ENCODE assay signal across 20 mouse cellular contexts in the genomic region with DNA sequence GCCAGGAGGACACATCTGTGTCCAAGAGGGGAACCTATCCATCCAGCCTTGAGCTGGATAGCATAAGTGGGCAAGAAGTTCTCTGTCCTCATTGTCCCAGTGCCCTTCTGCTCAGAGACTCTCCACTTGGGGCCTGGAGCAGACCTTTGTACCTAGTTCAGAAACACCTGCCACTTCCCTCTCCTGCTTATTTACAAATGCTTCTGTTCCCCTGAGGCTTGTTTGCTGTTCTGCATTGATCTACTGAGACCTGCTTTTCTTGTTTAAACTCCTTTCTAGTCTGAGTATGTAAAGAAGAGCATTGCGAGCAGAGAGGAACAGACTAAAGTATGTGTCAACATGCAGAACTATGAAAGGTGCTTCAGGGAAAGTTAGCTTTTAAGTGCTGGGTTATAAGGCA.
A peak's percentile ranks its signal among the peaks of the same experiment; 100 is the strongest.
DNase-seq lines count a peak whose midpoint lies in the region; ATAC-seq and TF ChIP-seq lines count a peak whose summit lies in the region.
"Had no signal": no experiment of that assay in that cellular context is flagged by ENCODE, and none has a peak within 500 bp of the region (broad histone marks: within the 10 kb centered on the region; RNA-seq: fewer than 3 reads in every experiment).

No protein-coding gene starts in this region.

- no peaks in the 10 kb centered on the region for H3K27me3 ChIP-seq in cerebellum, adult 2 months (ENCODE audit: control insufficient read depth, insufficient read depth, low read length)
- no peaks in the 10 kb centered on the region for H3K27me3 ChIP-seq in lung, embryonic 14.5 days (ENCODE audit: insufficient read depth, low read length)
- H3K27me3 ChIP-seq in intestine, postnatal 0 days (replicated peaks; ENCODE audit: control insufficient read depth, insufficient read depth, low read length) = no peaks in the 10 kb centered on the region
- no peaks in the 10 kb centered on the region for H3K27me3 ChIP-seq in stomach, embryonic 14.5 days (ENCODE audit: control insufficient read depth, insufficient read depth, low read length)
- H3K27me3 ChIP-seq: limb, embryonic 13.5 days; midbrain, embryonic 12.5 days; neural tube, embryonic 13.5 days had no signal

- H3K4me2 ChIP-seq in lung, embryonic 14.5 days = no peak overlapping the region
- H3K4me2 ChIP-seq in intestine, postnatal 0 days (replicated peaks; ENCODE audit: low read depth) = no peak overlapping the region
- H3K4me2 ChIP-seq in stomach, embryonic 14.5 days (replicated peaks; ENCODE audit: low read depth, low read length) = no peak overlapping the region
- H3K4me2 ChIP-seq: forebrain, embryonic 12.5 days; limb, embryonic 13.5 days; midbrain, embryonic 12.5 days; neural tube, embryonic 13.5 days had no signal

- H3K4me1 ChIP-seq in cerebellum, adult 2 months (ENCODE audit: control insufficient read depth, insufficient read depth, low read length) = no peaks in the 10 kb centered on the region
- 0 out of 2 replicates have a peak, but pooled peaks cover 3% of the 10 kb centered on the region for H3K4me1 ChIP-seq in lung, embryonic 14.5 days (ENCODE audit: insufficient read depth)
- 0 out of 2 replicates have a peak, but pooled peaks cover 5% of the 10 kb centered on the region for H3K4me1 ChIP-seq in intestine, postnatal 0 days (replicated peaks; ENCODE audit: control insufficient read depth, insufficient read depth, low read length)
- 0 out of 2 replicates have a peak, but pooled peaks cover 2% of the 10 kb centered on the region for H3K4me1 ChIP-seq in stomach, embryonic 14.5 days (ENCODE audit: control insufficient read depth, insufficient read depth, low read length)
- H3K4me1 ChIP-seq: forebrain, embryonic 12.5 days; heart, embryonic 10.5 days; midbrain, embryonic 12.5 days; neural tube, embryonic 13.5 days had no signal

- peak overlapping the region; percentile 13; the same call in 1 of the 2 replicates for H3K27ac ChIP-seq in cerebellum, adult 2 months (ENCODE audit: insufficient read depth, low read length)
- H3K27ac ChIP-seq in lung, embryonic 14.5 days (ENCODE audit: low read depth) = peak overlapping the region; percentile 65; the same call in 1 of the 2 replicates
- no peak overlapping the region for H3K27ac ChIP-seq in intestine, postnatal 0 days (ENCODE audit: low read depth, low read length)
- H3K27ac ChIP-seq in stomach, embryonic 14.5 days (ENCODE audit: low read length) = peak overlapping the region; percentile 40; the same call in 1 of the 2 replicates
- H3K27ac ChIP-seq: forebrain, embryonic 12.5 days; heart, embryonic 10.5 days; hindbrain, embryonic 10.5 days; hindbrain, postnatal 0 days; limb, embryonic 13.5 days; midbrain, embryonic 12.5 days; neural tube, embryonic 13.5 days had no signal

- H3K4me3 ChIP-seq in cerebellum, adult 2 months (replicated peaks; ENCODE audit: insufficient read depth, low read depth, low read length) = no peak overlapping the region
- no peak overlapping the region for H3K4me3 ChIP-seq in lung, embryonic 14.5 days (ENCODE audit: low read depth, low read length)
- H3K4me3 ChIP-seq in intestine, postnatal 0 days (ENCODE audit: low read depth, low read length) = no peak overlapping the region
- no peak overlapping the region for H3K4me3 ChIP-seq in stomach, embryonic 14.5 days (ENCODE audit: low read depth, low read length)
- H3K4me3 ChIP-seq: forebrain, embryonic 12.5 days; heart, embryonic 10.5 days; hindbrain, embryonic 10.5 days; limb, embryonic 13.5 days; midbrain, embryonic 12.5 days; neural tube, embryonic 13.5 days had no signal

- 92% methylated on average over 1 of the region's 1 CpGs for WGBS in cerebellum, adult 2 months
- 57% methylated on average over 1 of the region's 1 CpGs for WGBS in lung, embryonic 14.5 days
- WGBS in intestine, postnatal 0 days = 39% methylated on average over 1 of the region's 1 CpGs
- 64% methylated on average over 1 of the region's 1 CpGs for WGBS in stomach, embryonic 14.5 days

- peaks cover 3% of the 10 kb centered on the region; the same call in 1 of the 2 replicates for H3K36me3 ChIP-seq in lung, embryonic 14.5 days (ENCODE audit: insufficient read depth)
- no peaks in the 10 kb centered on the region for H3K36me3 ChIP-seq in intestine, postnatal 0 days (ENCODE audit: control insufficient read depth, insufficient read depth)
- H3K36me3 ChIP-seq in stomach, embryonic 14.5 days (ENCODE audit: control insufficient read depth, insufficient read depth, low read length) = no peaks in the 10 kb centered on the region
- H3K36me3 ChIP-seq: forebrain, embryonic 12.5 days; heart, embryonic 10.5 days; hindbrain, embryonic 10.5 days; limb, embryonic 13.5 days; midbrain, embryonic 12.5 days; neural tube, embryonic 13.5 days had no signal

- no peak overlapping the region for H3K9ac ChIP-seq in lung, embryonic 14.5 days
- no peak overlapping the region for H3K9ac ChIP-seq in intestine, postnatal 0 days (ENCODE audit: low read depth, low read length)
- H3K9ac ChIP-seq in stomach, embryonic 14.5 days (replicated peaks; ENCODE audit: low read depth, low read length) = no peak overlapping the region
- H3K9ac ChIP-seq: forebrain, embryonic 12.5 days; limb, embryonic 13.5 days; midbrain, embryonic 12.5 days; neural tube, embryonic 13.5 days had no signal

- no peak for TF ChIP-seq POLR2A in cerebellum, adult 2 months (IDR thresholded peaks at IDR 0.05; ENCODE audit: borderline replicate concordance, insufficient read depth, low read length)

- no peak for DNase-seq in cerebellum, adult 2 months
- DNase-seq in cerebellum, postnatal 14 days = no peak
- DNase-seq in lung, embryonic 14.5 days = no peak
- no peak for DNase-seq in lung, postnatal 4 days
- no peak for DNase-seq in gastrocnemius, postnatal 4 days (ENCODE audit: low spot score in 2 of 2)
- DNase-seq in urinary bladder, adult 18-20 months (ENCODE audit: low spot score in 2 of 2) = no peak
- DNase-seq: adrenal gland, adult 8-10 months; cerebellum, adult 9-11 months; gastrocnemius, postnatal 25 days; right cerebral cortex, adult 18-20 months; thymus, adult 2 months had no signal

- H3K9me3 ChIP-seq in lung, embryonic 14.5 days (ENCODE audit: low read depth, low read length) = no peaks in the 10 kb centered on the region
- no peaks in the 10 kb centered on the region for H3K9me3 ChIP-seq in intestine, postnatal 0 days (ENCODE audit: control insufficient read depth)
- no peaks in the 10 kb centered on the region for H3K9me3 ChIP-seq in stomach, embryonic 14.5 days (ENCODE audit: control insufficient read depth, low read depth, low read length)
- H3K9me3 ChIP-seq: forebrain, embryonic 12.5 days; heart, embryonic 10.5 days; hindbrain, embryonic 10.5 days; limb, embryonic 13.5 days; midbrain, embryonic 12.5 days; neural tube, embryonic 13.5 days had no signal

- peak; percentile 54 for ATAC-seq in lung, embryonic 14.5 days (ENCODE audit: insufficient read depth)
- peak; percentile 85 for ATAC-seq in intestine, postnatal 0 days
- ATAC-seq in stomach, embryonic 14.5 days (ENCODE audit: insufficient number of reproducible peaks, insufficient read depth, low FRiP score, low read depth) = peak; percentile 72; the same call in 1 of the 2 replicates
- ATAC-seq: hindbrain, postnatal 0 days had no signal

- no peak for TF ChIP-seq CTCF in cerebellum, adult 2 months (IDR thresholded peaks at IDR 0.05; ENCODE audit: borderline replicate concordance, insufficient read depth, low read depth, low read length)
- TF ChIP-seq CTCF in lung, embryonic 14.5 days (IDR thresholded peaks at IDR 0.05; ENCODE audit: low read depth) = no peak
- no peak for TF ChIP-seq CTCF in intestine, postnatal 0 days (IDR thresholded peaks at IDR 0.05; ENCODE audit: low read depth)
